Mouse (Mus musculus): Measurements from ENCODE around the gene Fignl2.
"Not testable (repeated sequence)": the region's sequence is repeated elsewhere in the genome, so short reads cannot be mapped to it uniquely, and the experiment has no call there.

Fignl2 gene

GRCm38 (mm10) chr15:101077813-101078730, at the start of gene Fignl2:
TSS of gene Fignl2 (minus strand) at chr15:101078567.
- DNase-seq (ENCODE audit: low read depth) = no peak

- DNase-seq (ENCODE audit: low read depth) = no peak
These were observed 48.6 kb upstream of the Fignl2 start for GRCm38 (mm10) chr15:101126876-101127544.

- no peak for DNase-seq (ENCODE audit: low read depth)
These were observed 47.2 kb upstream of the Fignl2 start for GRCm38 (mm10) chr15:101125561-101125960.

GRCm38 (mm10) chr15:101123202-101123601, 44.8 kb upstream of the Fignl2 start:
- no peak for DNase-seq (ENCODE audit: low read depth)

- DNase-seq (ENCODE audit: low read depth) = no peak
These were observed 43.9 kb upstream of the Fignl2 start for GRCm38 (mm10) chr15:101122290-101122589.

GRCm38 (mm10) chr15:101121411-101122289, 43.3 kb upstream of the Fignl2 start:
- DNase-seq (ENCODE audit: low read depth) = no peak

- no peak for DNase-seq (ENCODE audit: low read depth)
These were observed 40.2 kb upstream of the Fignl2 start for GRCm38 (mm10) chr15:101118399-101119125.

- DNase-seq (ENCODE audit: low read depth) = no peak
These were observed 37.2 kb upstream of the Fignl2 start, which contains the start of gene Ankrd33 for GRCm38 (mm10) chr15:101115511-101116110. TSS of gene Ankrd33 (plus strand) at chr15:101115755.

- not testable (repeated sequence) for DNase-seq (ENCODE audit: low read depth)
These were observed 35.4 kb upstream of the Fignl2 start for GRCm38 (mm10) chr15:101113778-101114177.

GRCm38 (mm10) chr15:101113176-101113575, 34.8 kb upstream of the Fignl2 start:
- no peak for DNase-seq (ENCODE audit: low read depth)

GRCm38 (mm10) chr15:101107906-101108671, 29.7 kb upstream of the Fignl2 start:
- DNase-seq (ENCODE audit: low read depth) = no peak

- no peak for DNase-seq (ENCODE audit: low read depth)
These were observed 27.6 kb upstream of the Fignl2 start for GRCm38 (mm10) chr15:101106011-101106410.

GRCm38 (mm10) chr15:101105496-101105994, 27.2 kb upstream of the Fignl2 start:
- peak; percentile 57 for DNase-seq (ENCODE audit: low read depth)

GRCm38 (mm10) chr15:101103605-101104304, 25.4 kb upstream of the Fignl2 start:
- no peak for DNase-seq (ENCODE audit: low read depth)

- no peak for DNase-seq (ENCODE audit: low read depth)
These were observed 22.6 kb upstream of the Fignl2 start for GRCm38 (mm10) chr15:101100996-101101395.

- no peak for DNase-seq (ENCODE audit: low read depth)
These were observed 19.8 kb upstream of the Fignl2 start for GRCm38 (mm10) chr15:101097985-101098651.

GRCm38 (mm10) chr15:101095392-101095791, 17.0 kb upstream of the Fignl2 start:
- DNase-seq (ENCODE audit: low read depth) = no peak

- no peak for DNase-seq (ENCODE audit: low read depth)
These were observed 16.6 kb upstream of the Fignl2 start for GRCm38 (mm10) chr15:101094979-101095378.

GRCm38 (mm10) chr15:101093988-101094387, 15.6 kb upstream of the Fignl2 start:
- DNase-seq (ENCODE audit: low read depth) = no peak
